Mouse (Mus musculus) cerebellum, postnatal 10 days (tissue): ENCODE measurements around the gene Eml3.
"Not testable (repeated sequence)": the region's sequence is repeated elsewhere in the genome, so short reads cannot be mapped to it uniquely, and the experiment has no call there.

ENCODE experiments used
- DNase-seq, 2 experiments: peaks; one replicate each; pipeline ENCODE4 v3.0.0; 2021; ENCODE audit warnings: mixed read lengths in 2 of 2

Gene Eml3

GRCm38 (mm10) chr19:8929224-8930088 lies at the start of gene Eml3, which contains the start of gene Rom1:
Eml3 (plus strand) TSS chr19:8929552.
Rom1 (minus strand) TSS chr19:8929356.
- peak; percentile 85 for DNase-seq

GRCm38 (mm10) chr19:8880311-8881033 lies 48.9 kb upstream of the Eml3 start, which contains the start of gene Uqcc3:
Uqcc3 (minus strand) TSS chr19:8880923.
- DNase-seq: peak; percentile 93

GRCm38 (mm10) chr19:8881034-8881392 lies 48.3 kb upstream of the Eml3 start:
- no peak for DNase-seq

GRCm38 (mm10) chr19:8883616-8884015 lies 45.7 kb upstream of the Eml3 start, which contains the start of the genes Lbhd1 and Gm49403:
Lbhd1 (plus strand) TSS chr19:8883732.
Gm49403 (plus strand) TSS chr19:8883930.
- no peak for DNase-seq

- no peak for DNase-seq
These were observed 42.3 kb upstream of the Eml3 start for GRCm38 (mm10) chr19:8886916-8887584.

- DNase-seq: no peak
These were observed 41.5 kb upstream of the Eml3 start for GRCm38 (mm10) chr19:8887585-8888463.

- DNase-seq: peak; percentile 98 to 99
These were observed 40.6 kb upstream of the Eml3 start, which contains the start of the genes 1810009A15Rik and Gm49416 for GRCm38 (mm10) chr19:8888511-8889385. 1810009A15Rik (plus strand) TSS chr19:8888853. Gm49416 (plus strand) TSS chr19:8888926.

GRCm38 (mm10) chr19:8892829-8893766 lies 36.3 kb upstream of the Eml3 start, which contains the start of gene Ints5:
Ints5 (plus strand) TSS chr19:8893005.
- peak; percentile 89 to 92 for DNase-seq

- DNase-seq: peak; percentile 24 to 25
These were observed 33.9 kb upstream of the Eml3 start for GRCm38 (mm10) chr19:8895397-8895960.

- not testable (repeated sequence) for DNase-seq
These were observed 33.1 kb upstream of the Eml3 start for GRCm38 (mm10) chr19:8896231-8896630.

GRCm38 (mm10) chr19:8897211-8897864 lies 32.0 kb upstream of the Eml3 start:
- DNase-seq: peak; percentile 69

- DNase-seq: peak; percentile 95 to 97
These were observed 31.4 kb upstream of the Eml3 start, which contains the start of gene Ganab for GRCm38 (mm10) chr19:8897865-8898495. Ganab (plus strand) TSS chr19:8898071.

- DNase-seq: no peak
These were observed 30.8 kb upstream of the Eml3 start for GRCm38 (mm10) chr19:8898576-8898975.

- no peak for DNase-seq
These were observed 30.3 kb upstream of the Eml3 start for GRCm38 (mm10) chr19:8899079-8899478.

- no peak for DNase-seq
These were observed 25.9 kb upstream of the Eml3 start for GRCm38 (mm10) chr19:8903412-8903811.

- DNase-seq: no peak
These were observed 20.8 kb upstream of the Eml3 start for GRCm38 (mm10) chr19:8908531-8908930.

- no peak for DNase-seq
These were observed 17.5 kb upstream of the Eml3 start for GRCm38 (mm10) chr19:8911810-8912209.

- no peak for DNase-seq
These were observed 15.1 kb upstream of the Eml3 start for GRCm38 (mm10) chr19:8914212-8914611.
